Mouse (Mus musculus): ENCODE data around the gene Asic2. TPM values are rescaled to one million over a fixed set of nuclear protein-coding genes. Genes with fewer than 3 reads are reported as not detected.

Asic2 gene
- polyA plus RNA-seq, 1 experiment from 2014 or later: 0.65 TPM

- Histone ChIP-seq H3K4me1 (ENCODE audit: control insufficient read depth, insufficient read depth, low read length) (no peaks in the 10 kb centered on the region), H3K9me3 (ENCODE audit: control insufficient read depth, low read length) (no peaks in the 10 kb centered on the region), H3K4me2 (ENCODE audit: low read depth, low read length) (no peak overlapping the region), H3K4me3 (ENCODE audit: low read depth, low read length) (no peak overlapping the region), H3K27ac (replicated peaks; ENCODE audit: low read depth, low read length) (no peak overlapping the region), H3K36me3 (ENCODE audit: control insufficient read depth, insufficient read depth, low read length) (no peaks in the 10 kb centered on the region), H3K27me3 (replicated peaks; ENCODE audit: control insufficient read depth, insufficient read depth, low read length) (no peaks in the 10 kb centered on the region), H3K9ac (ENCODE audit: low read depth, low read length) (no peak overlapping the region)
- 62% methylated on average over 4 of the region's 4 CpGs for WGBS
- DNase-seq (ENCODE audit: low spot score) (no peak), ATAC-seq (ENCODE audit: low read depth) (no peak)
These were observed 557.0 kb downstream of the Asic2 start for GRCm38 (mm10) chr11:81411251-81411650.

GRCm38 (mm10) chr11:81405951-81406350, 562.3 kb downstream of the Asic2 start:
- 98% methylated on average over 2 of the region's 2 CpGs for WGBS
- no peak for DNase-seq (ENCODE audit: low spot score)
- no peaks in the 10 kb centered on the region for H3K4me1 ChIP-seq (ENCODE audit: control insufficient read depth, insufficient read depth, low read length)
- H3K4me2 ChIP-seq (ENCODE audit: low read depth, low read length): no peak overlapping the region
- H3K27ac ChIP-seq (replicated peaks; ENCODE audit: low read depth, low read length): no peak overlapping the region
- ATAC-seq (ENCODE audit: low read depth): no peak
- H3K9me3 ChIP-seq (ENCODE audit: control insufficient read depth, low read length): no peaks in the 10 kb centered on the region
- no peaks in the 10 kb centered on the region for H3K36me3 ChIP-seq (ENCODE audit: control insufficient read depth, insufficient read depth, low read length)
- H3K9ac ChIP-seq (ENCODE audit: low read depth, low read length): no peak overlapping the region
- H3K4me3 ChIP-seq (ENCODE audit: low read depth, low read length): no peak overlapping the region
- no peaks in the 10 kb centered on the region for H3K27me3 ChIP-seq (replicated peaks; ENCODE audit: control insufficient read depth, insufficient read depth, low read length)

- ATAC-seq (ENCODE audit: low read depth) (no peak), DNase-seq (ENCODE audit: low spot score) (no peak)
- H3K9me3 ChIP-seq (ENCODE audit: control insufficient read depth, low read length): no peaks in the 10 kb centered on the region
- no peaks in the 10 kb centered on the region for H3K36me3 ChIP-seq (ENCODE audit: control insufficient read depth, insufficient read depth, low read length)
- no peak overlapping the region for H3K9ac ChIP-seq (ENCODE audit: low read depth, low read length)
- H3K4me2 ChIP-seq (ENCODE audit: low read depth, low read length): no peak overlapping the region
- WGBS: 77% methylated on average over 8 of the region's 8 CpGs
- no peaks in the 10 kb centered on the region for H3K27me3 ChIP-seq (replicated peaks; ENCODE audit: control insufficient read depth, insufficient read depth, low read length)
- no peak overlapping the region for H3K27ac ChIP-seq (replicated peaks; ENCODE audit: low read depth, low read length)
- H3K4me1 ChIP-seq (ENCODE audit: control insufficient read depth, insufficient read depth, low read length): no peaks in the 10 kb centered on the region
- no peak overlapping the region for H3K4me3 ChIP-seq (ENCODE audit: low read depth, low read length)
These were observed 566.0 kb downstream of the Asic2 start for GRCm38 (mm10) chr11:81402263-81402662.

- Histone ChIP-seq H3K4me3 (ENCODE audit: low read depth, low read length) (no peak overlapping the region), H3K9ac (ENCODE audit: low read depth, low read length) (no peak overlapping the region), H3K9me3 (ENCODE audit: control insufficient read depth, low read length) (no peaks in the 10 kb centered on the region), H3K4me1 (ENCODE audit: control insufficient read depth, insufficient read depth, low read length) (no peaks in the 10 kb centered on the region), H3K36me3 (ENCODE audit: control insufficient read depth, insufficient read depth, low read length) (no peaks in the 10 kb centered on the region), H3K4me2 (ENCODE audit: low read depth, low read length) (no peak overlapping the region), H3K27ac (replicated peaks; ENCODE audit: low read depth, low read length) (no peak overlapping the region), H3K27me3 (replicated peaks; ENCODE audit: control insufficient read depth, insufficient read depth, low read length) (no peaks in the 10 kb centered on the region)
- ATAC-seq (ENCODE audit: low read depth): no peak
- 60% methylated on average over 9 of the region's 9 CpGs for whole genome bisulfite sequencing
- no peak for DNase-seq (ENCODE audit: low spot score)
These were observed 575.4 kb downstream of the Asic2 start for GRCm38 (mm10) chr11:81392855-81393254.

GRCm38 (mm10) chr11:81386185-81386584, 582.1 kb downstream of the Asic2 start:
- Histone ChIP-seq H3K27ac (replicated peaks; ENCODE audit: low read depth, low read length) (no peak overlapping the region), H3K36me3 (ENCODE audit: control insufficient read depth, insufficient read depth, low read length) (no peaks in the 10 kb centered on the region), H3K9me3 (ENCODE audit: control insufficient read depth, low read length) (no peaks in the 10 kb centered on the region), H3K27me3 (replicated peaks; ENCODE audit: control insufficient read depth, insufficient read depth, low read length) (no peaks in the 10 kb centered on the region), H3K4me1 (ENCODE audit: control insufficient read depth, insufficient read depth, low read length) (no peaks in the 10 kb centered on the region), H3K4me2 (ENCODE audit: low read depth, low read length) (no peak overlapping the region), H3K4me3 (ENCODE audit: low read depth, low read length) (no peak overlapping the region), H3K9ac (ENCODE audit: low read depth, low read length) (no peak overlapping the region)
- 100% methylated on average over 2 of the region's 2 CpGs for WGBS
- no peak for DNase-seq (ENCODE audit: low spot score)
- no peak for ATAC-seq (ENCODE audit: low read depth)

- Histone ChIP-seq H3K4me2 (ENCODE audit: low read depth, low read length) (no peak overlapping the region), H3K36me3 (ENCODE audit: control insufficient read depth, insufficient read depth, low read length) (no peaks in the 10 kb centered on the region), H3K27ac (replicated peaks; ENCODE audit: low read depth, low read length) (no peak overlapping the region), H3K9ac (ENCODE audit: low read depth, low read length) (no peak overlapping the region), H3K27me3 (replicated peaks; ENCODE audit: control insufficient read depth, insufficient read depth, low read length) (no peaks in the 10 kb centered on the region), H3K9me3 (ENCODE audit: control insufficient read depth, low read length) (no peaks in the 10 kb centered on the region), H3K4me3 (ENCODE audit: low read depth, low read length) (no peak overlapping the region), H3K4me1 (ENCODE audit: control insufficient read depth, insufficient read depth, low read length) (no peaks in the 10 kb centered on the region)
- DNase-seq (ENCODE audit: low spot score) (no peak), ATAC-seq (ENCODE audit: low read depth) (no peak)
These were observed 582.7 kb downstream of the Asic2 start for GRCm38 (mm10) chr11:81385547-81385946.

GRCm38 (mm10) chr11:81374841-81375240, 593.4 kb downstream of the Asic2 start:
- H3K4me1 ChIP-seq (ENCODE audit: control insufficient read depth, insufficient read depth, low read length): peaks cover 3% of the 10 kb centered on the region; the same call in 1 of the 2 replicates
- H3K36me3 ChIP-seq (ENCODE audit: control insufficient read depth, insufficient read depth, low read length): no peaks in the 10 kb centered on the region
- no peaks in the 10 kb centered on the region for H3K27me3 ChIP-seq (replicated peaks; ENCODE audit: control insufficient read depth, insufficient read depth, low read length)
- no peak overlapping the region for H3K27ac ChIP-seq (replicated peaks; ENCODE audit: low read depth, low read length)
- no peaks in the 10 kb centered on the region for H3K9me3 ChIP-seq (ENCODE audit: control insufficient read depth, low read length)
- H3K4me3 ChIP-seq (ENCODE audit: low read depth, low read length): no peak overlapping the region
- ATAC-seq (ENCODE audit: low read depth) (no peak), DNase-seq (ENCODE audit: low spot score) (peak; percentile 27)
- H3K4me2 ChIP-seq (ENCODE audit: low read depth, low read length): no peak overlapping the region
- no peak overlapping the region for H3K9ac ChIP-seq (ENCODE audit: low read depth, low read length)

- Histone ChIP-seq H3K36me3 (ENCODE audit: control insufficient read depth, insufficient read depth, low read length) (no peaks in the 10 kb centered on the region), H3K4me3 (ENCODE audit: low read depth, low read length) (no peak overlapping the region), H3K27ac (replicated peaks; ENCODE audit: low read depth, low read length) (no peak overlapping the region), H3K9ac (ENCODE audit: low read depth, low read length) (no peak overlapping the region), H3K4me1 (ENCODE audit: control insufficient read depth, insufficient read depth, low read length) (peaks cover 3% of the 10 kb centered on the region; the same call in 1 of the 2 replicates), H3K4me2 (ENCODE audit: low read depth, low read length) (no peak overlapping the region), H3K9me3 (ENCODE audit: control insufficient read depth, low read length) (no peaks in the 10 kb centered on the region), H3K27me3 (replicated peaks; ENCODE audit: control insufficient read depth, insufficient read depth, low read length) (no peaks in the 10 kb centered on the region)
- no peak for DNase-seq (ENCODE audit: low spot score)
- 73% methylated on average over 8 of the region's 8 CpGs for WGBS
- ATAC-seq (ENCODE audit: low read depth): no peak
These were observed 594.1 kb downstream of the Asic2 start for GRCm38 (mm10) chr11:81374003-81374710.

GRCm38 (mm10) chr11:81371545-81371944, 596.7 kb downstream of the Asic2 start:
- no peaks in the 10 kb centered on the region for H3K9me3 ChIP-seq (ENCODE audit: control insufficient read depth, low read length)
- ATAC-seq (ENCODE audit: low read depth) (no peak), DNase-seq (ENCODE audit: low spot score) (peak; percentile 12)
- H3K4me2 ChIP-seq (ENCODE audit: low read depth, low read length): no peak overlapping the region
- H3K27ac ChIP-seq (replicated peaks; ENCODE audit: low read depth, low read length): no peak overlapping the region
- H3K9ac ChIP-seq (ENCODE audit: low read depth, low read length): no peak overlapping the region
- WGBS: 36% methylated on average over 8 of the region's 8 CpGs
- no peak overlapping the region for H3K4me3 ChIP-seq (ENCODE audit: low read depth, low read length)
- no peaks in the 10 kb centered on the region for H3K36me3 ChIP-seq (ENCODE audit: control insufficient read depth, insufficient read depth, low read length)
- H3K4me1 ChIP-seq (ENCODE audit: control insufficient read depth, insufficient read depth, low read length): peaks cover 3% of the 10 kb centered on the region; the same call in 1 of the 2 replicates
- no peaks in the 10 kb centered on the region for H3K27me3 ChIP-seq (replicated peaks; ENCODE audit: control insufficient read depth, insufficient read depth, low read length)

Data from embryonic facial prominence, embryonic 14.5 days (tissue).